Mouse (Mus musculus) CH12.LX (cell line): ENCODE data around the gene Wfikkn1. TPM values are rescaled to one million over a fixed set of nuclear protein-coding genes. Genes with fewer than 3 reads are reported as not detected.

Experiments
- DNase-seq: peaks from one replicate; pipeline ENCODE4 v3.0.0-alpha.2; 2013; ENCODE audit errors: extremely low read depth
- H3K27ac ChIP-seq: 2 replicates; pipeline ENCODE4 v1.5.1; 2012; ENCODE audit warnings: low read depth, mild to moderate bottlenecking, control low read depth, moderate library complexity; ENCODE audit not compliant: insufficient read depth
- H3K27me3 ChIP-seq: replicated peaks from 2 replicates; pipeline ENCODE3; 2012; ENCODE audit warnings: inconsistent platforms
- H3K36me3 ChIP-seq, 2 experiments: replicated peaks in 1 of 2; 2 replicates each; pipeline versions ENCODE3 to v1.6.1; 2012; ENCODE audit warnings: inconsistent platforms in 1 of 2, low read length in 1 of 2, mild to moderate bottlenecking in 1 of 2, mixed read lengths in 1 of 2, moderate library complexity in 1 of 2; ENCODE audit not compliant: control insufficient read depth in 1 of 2, insufficient read depth in 1 of 2
- H3K4me1 ChIP-seq, 2 experiments: 2 replicates each; pipeline ENCODE4 v1.6.1; 2012; ENCODE audit warnings: inconsistent platforms in 1 of 2, moderate library complexity in 1 of 2; ENCODE audit not compliant: insufficient read depth in 2 of 2, control insufficient read depth in 1 of 2
- H3K4me2 ChIP-seq: 2 replicates; pipeline ENCODE4 v1.6.1; 2012; ENCODE audit warnings: low read depth, mild to moderate bottlenecking, control low read depth; ENCODE audit not compliant: poor library complexity, insufficient read depth, severe bottlenecking
- H3K4me3 ChIP-seq, 3 experiments: fragments of 150-350 bp in 1 of 3; sonication (generic) in 1 of 3; replicated peaks in 1 of 3; 2 replicates each; pipeline versions ENCODE3 to v1.5.1; 2011 to 2012; ENCODE audit warnings: low read depth in 2 of 3, low read length in 2 of 3, mild to moderate bottlenecking in 2 of 3, moderate library complexity in 2 of 3, control low read depth in 1 of 3, improper control_type of control experiment in 1 of 3, inconsistent platforms in 1 of 3, mixed read lengths in 1 of 3; ENCODE audit not compliant: poor library complexity in 1 of 3
- H3K79me2 ChIP-seq: replicated peaks from 2 replicates; pipeline ENCODE4 v1.6.1; 2012; ENCODE audit warnings: mild to moderate bottlenecking, moderate library complexity; ENCODE audit not compliant: control insufficient read depth, poor library complexity, insufficient read depth, severe bottlenecking; ENCODE audit errors: extremely low read depth
- H3K9ac ChIP-seq: 2 replicates; pipeline ENCODE4 v1.6.1; 2012; ENCODE audit warnings: low read depth, mild to moderate bottlenecking, control low read depth, moderate library complexity; ENCODE audit not compliant: insufficient read depth
- H3K9me3 ChIP-seq: replicated peaks from 2 replicates; pipeline ENCODE3; 2012; ENCODE audit warnings: low read length, inconsistent platforms, mixed read lengths
- ELF1 ChIP-seq: IDR thresholded peaks from 2 replicates; pipeline ENCODE4 v1.6.1; 2014; ENCODE audit warnings: low read depth, mild to moderate bottlenecking, inconsistent platforms, low read length, improper control_type of control experiment
- EP300 ChIP-seq: IDR thresholded peaks from 2 replicates; pipeline ENCODE4 v1.6.1; 2011; ENCODE audit warnings: low read length, improper control_type of control experiment
- GABPA ChIP-seq: IDR thresholded peaks from 2 replicates; pipeline ENCODE4 v1.6.1; 2012; ENCODE audit warnings: low read depth, low read length, improper control_type of control experiment, inconsistent platforms; ENCODE audit not compliant: insufficient replicate concordance
- HCFC1 ChIP-seq: IDR thresholded peaks from 2 replicates; pipeline ENCODE4 v1.6.1; 2012; ENCODE audit warnings: low read depth, mild to moderate bottlenecking, inconsistent platforms, low read length, improper control_type of control experiment
- IRF4 ChIP-seq: IDR thresholded peaks from 2 replicates; pipeline ENCODE4 v1.6.1; 2014; ENCODE audit warnings: low read depth, mild to moderate bottlenecking, inconsistent platforms, low read length, improper control_type of control experiment
- JUN ChIP-seq: IDR thresholded peaks from 2 replicates; pipeline ENCODE4 v1.6.1; 2011; ENCODE audit warnings: low read depth, mild to moderate bottlenecking, low read length, improper control_type of control experiment, moderate library complexity; ENCODE audit not compliant: insufficient read depth
- JUND ChIP-seq: conservative IDR thresholded peaks from 2 replicates; pipeline ENCODE4 v1.6.1; 2011; ENCODE audit warnings: low read depth, low read length, improper control_type of control experiment
- MAFK ChIP-seq: IDR thresholded peaks from 2 replicates; pipeline ENCODE4 v1.6.1; 2011; ENCODE audit warnings: low read length, improper control_type of control experiment; ENCODE audit not compliant: insufficient replicate concordance
- MXI1 ChIP-seq: IDR thresholded peaks from 2 replicates; pipeline ENCODE4 v1.6.1; 2011; ENCODE audit warnings: mild to moderate bottlenecking, low read depth, low read length, improper control_type of control experiment
- NELFE ChIP-seq: IDR thresholded peaks from 2 replicates; pipeline ENCODE4 v1.6.1; 2011; ENCODE audit warnings: low read depth, low read length, improper control_type of control experiment
- NRF1 ChIP-seq: IDR thresholded peaks from 2 replicates; pipeline ENCODE4 v1.6.1; 2014; ENCODE audit warnings: low read depth, mild to moderate bottlenecking, inconsistent platforms, low read length, improper control_type of control experiment, moderate library complexity
- PAX5 ChIP-seq: IDR thresholded peaks from 2 replicates; pipeline ENCODE4 v1.6.1; 2012; ENCODE audit warnings: low read length, inconsistent platforms, mixed read lengths
- RAD21 ChIP-seq: IDR thresholded peaks from 2 replicates; pipeline ENCODE4 v1.6.1; 2011; ENCODE audit warnings: low read depth, mild to moderate bottlenecking, low read length, improper control_type of control experiment, moderate library complexity
- SIN3A ChIP-seq: IDR thresholded peaks from 2 replicates; pipeline ENCODE4 v1.6.1; 2012; ENCODE audit warnings: low read length, improper control_type of control experiment, inconsistent platforms
- TBP ChIP-seq: conservative IDR thresholded peaks from 2 replicates; pipeline ENCODE4 v1.6.1; 2011; ENCODE audit warnings: low read depth, low read length, improper control_type of control experiment
- UBTF ChIP-seq: IDR thresholded peaks from 2 replicates; pipeline ENCODE4 v1.6.1; 2012; ENCODE audit warnings: low read depth, mild to moderate bottlenecking, inconsistent platforms, low read length, improper control_type of control experiment, moderate library complexity
- ZC3H11A ChIP-seq: IDR thresholded peaks from 2 replicates; pipeline ENCODE4 v1.6.1; 2012; ENCODE audit warnings: low read depth, mild to moderate bottlenecking, inconsistent platforms, low read length, improper control_type of control experiment
- ZMIZ1 ChIP-seq: IDR thresholded peaks from 2 replicates; pipeline ENCODE4 v1.6.1; 2012; ENCODE audit warnings: low read depth, mild to moderate bottlenecking, inconsistent platforms, low read length, improper control_type of control experiment
- ZNF384 ChIP-seq: IDR thresholded peaks from 2 replicates; pipeline ENCODE4 v1.6.1; 2012; ENCODE audit warnings: low read depth, low read length, improper control_type of control experiment, inconsistent platforms
- dilution Hi-C: fragments of 300-500 bp; cut with MboI; formaldehyde crosslinking; loops from 2 replicates; pipeline ENCODE4 v1.14.3; 2020; ENCODE audit warnings: low sequenced_read_pairs; ENCODE audit not compliant: extremely low pct_unique_long_range_greater_than_20kb, extremely low pct_ligation_motif_present
- in situ Hi-C: fragments of 300-500 bp; cut with MboI; formaldehyde crosslinking; loops from 3 replicates; pipeline ENCODE4 v1.14.3; 2019; ENCODE audit warnings: low sequenced_read_pairs, low pct_ligation_motif_present, low pct_unique_long_range_greater_than_20kb, mixed read lengths
- polyA plus RNA-seq: library from polyadenylated mRNA; unstranded; fragments of >175 nt; gene quantifications from 2 replicates; pipeline ENCODE4 v1.2.1, GENCODE M21; 2012; ENCODE audit warnings: low read depth; ENCODE audit not compliant: insufficient read length
- total RNA-seq, 2 experiments: library from RNA; depleted of rRNA; stranded (reverse); fragments of 300-350 nt in 1 of 2; fragments of >200 nt in 1 of 2; gene quantifications; 2 replicates each; pipeline ENCODE4 v1.2.3; 2012 to 2014

Wfikkn1 gene
- total and polyA plus RNA-seq, 3 experiments = 0.34 to 0.69 TPM; not detected in 1

DNA sequence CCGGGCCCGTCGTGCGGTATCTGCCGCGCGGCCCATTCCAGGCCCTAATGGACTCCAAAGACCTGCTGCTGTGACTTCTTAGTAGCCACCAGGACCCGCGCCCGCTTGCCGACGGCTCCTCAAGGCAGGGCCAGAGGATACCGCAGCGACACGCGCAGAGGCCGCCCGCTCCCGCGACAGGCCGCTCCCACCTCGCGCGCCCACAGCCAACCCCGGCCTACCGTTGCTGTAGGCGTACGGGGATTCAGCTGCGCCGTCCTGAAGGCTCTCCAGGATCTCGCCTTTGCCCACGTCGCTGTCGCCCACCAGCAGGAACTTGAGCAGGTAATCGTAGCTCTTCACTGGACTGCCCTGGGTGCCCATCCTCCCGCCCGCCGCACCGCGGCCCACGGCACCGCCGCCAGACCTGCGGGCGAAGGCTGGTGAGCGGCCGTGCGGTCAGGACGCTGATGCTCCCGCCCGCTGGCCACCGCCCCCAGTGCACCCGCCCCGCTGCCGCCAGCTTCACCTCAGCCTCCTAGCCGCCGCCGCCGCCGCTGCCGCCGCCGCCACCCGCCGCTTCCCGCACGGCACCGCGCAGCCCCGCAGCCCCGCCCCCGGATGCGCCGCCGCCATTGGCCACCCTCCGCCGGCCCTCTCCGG, 38.6 kb upstream of the Wfikkn1 start, which contains the start of gene Rab40c:
TSS of gene Rab40c (minus strand) at position 584 of the 642 bp plus-strand sequence.
- Histone ChIP-seq H3K9me3 (no peaks in the 10 kb centered on the region), H3K4me3 (peak within 1 kb of the TSS; percentile 82 to 99 (median 95)), H3K4me2 (peak within 1 kb of the TSS; percentile 84), H3K27me3 (no peaks in the 10 kb centered on the region), H3K4me1 (peaks cover 15 to 48% of the 10 kb centered on the region in 2 experiments), H3K27ac (peak within 1 kb of the TSS; percentile 86), H3K36me3 (peaks cover 8 to 46% of the 10 kb centered on the region in 2 experiments), H3K9ac (peak within 1 kb of the TSS; percentile 82), H3K79me2 (peaks cover 22% of the 10 kb centered on the region)
- no peak for DNase-seq
- dilution Hi-C loops (no loop called here), in situ Hi-C loops (loop anchor here (5.0 kb wide), 1 partner anchor 37 kb away; the partner anchor contains the start of gene Wfikkn1)
- TF ChIP-seq HCFC1 (peak; percentile 19; the same call in 1 of the 2 replicates), NELFE (no peak), PAX5 (no peak), NRF1 (peak; percentile 54; the same call in 1 of the 2 replicates), JUND (no peak), EP300 (no peak), SIN3A (peak; percentile 41; the same call in 1 of the 2 replicates), GABPA (no peak), RAD21 (no peak)

- H3K9me3 ChIP-seq = no peaks in the 10 kb centered on the region
- peak overlapping the region; percentile 41 for H3K4me2 ChIP-seq
- peaks cover 25% of the 10 kb centered on the region for H3K79me2 ChIP-seq
- H3K4me3 ChIP-seq = peak overlapping the region; percentile 80 to 99 (median 92)
- peaks cover 8 to 50% of the 10 kb centered on the region in 2 experiments for H3K36me3 ChIP-seq
- in situ Hi-C loops (loop anchor here (5.0 kb wide), 1 partner anchor 36 kb away; the partner anchor contains the start of gene Wfikkn1), dilution Hi-C loops (no loop called here)
- no peak for TF ChIP-seq JUN
- TF ChIP-seq MXI1 = no peak
- TF ChIP-seq ELF1 = no peak
- TF ChIP-seq UBTF = no peak
- TF ChIP-seq TBP = no peak
- TF ChIP-seq NELFE = no peak
- no peak for TF ChIP-seq IRF4
- TF ChIP-seq ZNF384 = no peak
- TF ChIP-seq ZC3H11A = no peak
- no peak for TF ChIP-seq ZMIZ1
- no peak for TF ChIP-seq MAFK
- H3K27ac ChIP-seq = no peak overlapping the region
- H3K4me1 ChIP-seq = peaks cover 19 to 59% of the 10 kb centered on the region in 2 experiments
- DNase-seq = no peak
- H3K27me3 ChIP-seq = no peaks in the 10 kb centered on the region
- peak overlapping the region; percentile 82 for H3K9ac ChIP-seq
Observed at GRCm38 (mm10) chr17:25918037-25918750, 37.5 kb upstream of the Wfikkn1 start.
